Mouse (Mus musculus): ENCODE data around the gene Rbm43. TPM values are rescaled to one million over a fixed set of nuclear protein-coding genes. Genes with fewer than 3 reads are reported as not detected.
"Not testable (repeated sequence)": the region's sequence is repeated elsewhere in the genome, so short reads cannot be mapped to it uniquely, and the experiment has no call there.

Rbm43 gene
- polyA plus RNA-seq, 1 experiment from 2014 or later, result 10.8 TPM

GRCm38 (mm10) chr2:51907538-51908110 lies 27.3 kb downstream of the Rbm43 start:
- H3K9ac ChIP-seq, result no peak overlapping the region
- ATAC-seq, result no peak
- H3K27me3 ChIP-seq (replicated peaks), result no peaks in the 10 kb centered on the region
- H3K4me2 ChIP-seq (replicated peaks), result no peak overlapping the region
- H3K27ac ChIP-seq, result no peak overlapping the region
- no peak overlapping the region for H3K4me3 ChIP-seq (replicated peaks)
- 0 out of 2 replicates have a peak, but pooled peaks cover 7% of the 10 kb centered on the region for H3K4me1 ChIP-seq (replicated peaks)
- no peaks in the 10 kb centered on the region for H3K9me3 ChIP-seq
- 62% methylated on average over 4 of the region's 4 CpGs for WGBS
- H3K36me3 ChIP-seq, result no peaks in the 10 kb centered on the region

DNA sequence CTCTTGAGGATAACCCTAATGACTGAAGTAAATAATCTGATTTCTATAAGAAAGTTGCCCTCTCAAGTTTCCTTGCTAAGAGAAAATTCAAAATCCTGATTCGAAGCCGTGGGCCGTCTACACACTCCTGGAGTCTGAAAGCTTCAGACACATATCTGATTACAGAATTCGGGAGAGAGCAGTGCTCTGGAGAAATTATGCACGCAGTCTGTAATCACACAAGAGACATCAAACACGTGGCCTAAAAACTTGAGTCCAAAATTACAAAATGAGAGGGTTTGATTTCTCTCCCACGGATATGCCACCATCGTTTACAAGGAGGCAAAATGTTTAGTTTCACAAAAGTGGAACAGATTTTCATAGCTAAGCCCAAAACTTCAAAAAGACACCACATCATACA lies 29.3 kb downstream of the Rbm43 start:
- Histone ChIP-seq H3K36me3 (no peaks in the 10 kb centered on the region), H3K9me3 (no peaks in the 10 kb centered on the region), H3K4me3 (replicated peaks) (no peak overlapping the region), H3K27me3 (replicated peaks) (no peaks in the 10 kb centered on the region), H3K4me1 (replicated peaks) (0 out of 2 replicates have a peak, but pooled peaks cover 3% of the 10 kb centered on the region), H3K27ac (no peak overlapping the region), H3K9ac (no peak overlapping the region), H3K4me2 (replicated peaks) (no peak overlapping the region)
- no peak for ATAC-seq
- 68% methylated on average over 8 of the region's 8 CpGs for WGBS

DNA sequence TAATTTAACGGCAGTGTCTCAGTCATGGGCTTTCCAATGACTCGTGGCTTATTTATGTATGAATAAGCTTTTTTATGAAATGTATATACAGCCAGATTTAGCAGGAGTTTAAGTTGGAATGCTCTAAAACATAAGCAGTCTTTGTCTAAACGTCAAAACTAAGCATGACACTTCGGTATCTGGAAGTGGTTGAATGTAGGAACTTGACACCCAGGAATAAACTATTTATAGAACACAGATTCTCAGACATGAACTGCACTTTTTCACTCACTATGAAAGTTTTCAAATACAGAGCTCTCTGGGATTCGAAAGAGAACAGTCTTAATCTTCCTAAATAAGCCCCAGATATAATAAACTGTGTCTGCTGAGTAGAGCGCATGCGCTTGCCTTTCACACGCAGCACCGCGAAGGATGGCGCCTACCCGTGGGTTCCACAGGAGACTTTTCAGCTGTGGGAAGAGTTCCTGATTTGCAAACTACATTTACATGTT lies 42.5 kb downstream of the Rbm43 start:
- H3K9ac ChIP-seq, result no peak overlapping the region
- ATAC-seq, result peak; percentile 79
- no peak overlapping the region for H3K4me2 ChIP-seq (replicated peaks)
- H3K27me3 ChIP-seq (replicated peaks), result no peaks in the 10 kb centered on the region
- no peaks in the 10 kb centered on the region for H3K36me3 ChIP-seq
- no peak overlapping the region for H3K27ac ChIP-seq
- H3K9me3 ChIP-seq, result no peaks in the 10 kb centered on the region
- H3K4me3 ChIP-seq (replicated peaks), result no peak overlapping the region
- 42% methylated on average over 12 of the region's 12 CpGs for WGBS
- no peaks in the 10 kb centered on the region for H3K4me1 ChIP-seq (replicated peaks)

DNA sequence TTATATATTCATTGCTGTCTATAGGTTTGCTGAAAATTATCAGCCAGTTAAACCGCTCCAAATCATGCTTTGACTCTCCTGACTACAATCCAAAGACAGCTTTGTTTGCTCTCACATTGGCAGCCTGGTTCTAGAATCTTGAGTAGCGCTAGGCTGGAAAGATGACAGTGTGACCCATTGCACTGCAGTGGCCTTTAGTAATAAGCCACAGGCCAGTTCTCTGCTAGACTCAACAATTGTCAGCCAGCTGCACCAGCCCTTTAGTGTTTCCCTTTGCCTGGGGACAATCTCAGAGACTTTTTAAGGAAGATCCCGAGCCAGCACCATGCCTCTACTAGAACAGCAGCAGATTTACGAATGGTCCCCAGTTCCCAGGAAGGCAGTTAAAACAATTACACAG lies 44.0 kb downstream of the Rbm43 start:
- 81% methylated on average over 4 of the region's 4 CpGs for WGBS
- ATAC-seq, result no peak
- Histone ChIP-seq H3K9ac (no peak overlapping the region), H3K36me3 (no peaks in the 10 kb centered on the region), H3K4me3 (replicated peaks) (no peak overlapping the region), H3K4me2 (replicated peaks) (no peak overlapping the region), H3K9me3 (no peaks in the 10 kb centered on the region), H3K27me3 (replicated peaks) (no peaks in the 10 kb centered on the region), H3K27ac (no peak overlapping the region), H3K4me1 (replicated peaks) (no peaks in the 10 kb centered on the region)

- not testable (repeated sequence) for H3K9me3 ChIP-seq; H3K9ac ChIP-seq; H3K4me2 ChIP-seq (replicated peaks); H3K36me3 ChIP-seq; H3K4me3 ChIP-seq (replicated peaks); ATAC-seq; H3K27ac ChIP-seq; H3K4me1 ChIP-seq (replicated peaks); H3K27me3 ChIP-seq (replicated peaks)
- 98% methylated on average over 22 of the region's 26 CpGs for WGBS
These were observed 44.8 kb downstream of the Rbm43 start for GRCm38 (mm10) chr2:51890139-51890538.

DNA sequence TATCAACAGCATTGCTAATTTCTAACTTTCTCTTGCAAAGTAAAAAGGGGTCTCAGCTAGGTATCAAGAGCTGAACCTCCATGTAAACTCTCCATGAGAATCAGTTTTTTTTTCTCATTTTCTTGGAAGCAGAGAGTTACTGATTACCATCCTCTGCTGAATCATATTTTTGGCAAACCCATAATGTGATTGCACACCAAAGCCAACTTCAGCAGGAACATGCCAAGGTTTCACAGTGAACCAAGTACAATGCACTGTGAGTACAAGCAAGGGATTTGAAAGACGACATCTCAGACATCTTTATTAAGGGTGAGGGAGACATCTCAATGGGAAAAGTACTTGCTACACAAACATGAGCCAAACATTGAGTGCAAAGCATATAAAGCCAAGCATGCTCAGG lies 54.8 kb downstream of the Rbm43 start:
- Histone ChIP-seq H3K27me3 (replicated peaks) (no peaks in the 10 kb centered on the region), H3K27ac (no peak overlapping the region), H3K36me3 (no peaks in the 10 kb centered on the region), H3K4me2 (replicated peaks) (no peak overlapping the region), H3K4me1 (replicated peaks) (no peaks in the 10 kb centered on the region), H3K9ac (no peak overlapping the region), H3K9me3 (no peaks in the 10 kb centered on the region), H3K4me3 (replicated peaks) (no peak overlapping the region)
- 80% methylated on average over 1 of the region's 1 CpGs for WGBS
- ATAC-seq, result no peak

Other genes starting within 250 kb of the Rbm43 start
- gene Nmi, start 38.3 kb upstream of the Rbm43 start, polyA plus RNA-seq (2015; fragmentation: Nextera tagmentation; extraction: Ambion mirVana), result 16.9 and 21.6 TPM in 2 replicates
- 2.5 and 3.6 TPM in 2 replicates for gene Tnfaip6, start 102.8 kb upstream of the Rbm43 start, polyA plus RNA-seq (2015; fragmentation: Nextera tagmentation; extraction: Ambion mirVana)
- gene Rif1, start 137.7 kb upstream of the Rbm43 start, polyA plus RNA-seq (2015; fragmentation: Nextera tagmentation; extraction: Ambion mirVana), result 26.9 and 28.7 TPM in 2 replicates

Measured in intestine, embryonic 15.5 days (tissue).